Mouse (Mus musculus): ENCODE results near the gene Slc26a10.
A peak's percentile ranks its signal among the peaks of the same experiment; 100 is the strongest.
"Not testable (repeated sequence)": the region's sequence is repeated elsewhere in the genome, so short reads cannot be mapped to it uniquely, and the experiment has no call there.

Gene Slc26a10

DNA sequence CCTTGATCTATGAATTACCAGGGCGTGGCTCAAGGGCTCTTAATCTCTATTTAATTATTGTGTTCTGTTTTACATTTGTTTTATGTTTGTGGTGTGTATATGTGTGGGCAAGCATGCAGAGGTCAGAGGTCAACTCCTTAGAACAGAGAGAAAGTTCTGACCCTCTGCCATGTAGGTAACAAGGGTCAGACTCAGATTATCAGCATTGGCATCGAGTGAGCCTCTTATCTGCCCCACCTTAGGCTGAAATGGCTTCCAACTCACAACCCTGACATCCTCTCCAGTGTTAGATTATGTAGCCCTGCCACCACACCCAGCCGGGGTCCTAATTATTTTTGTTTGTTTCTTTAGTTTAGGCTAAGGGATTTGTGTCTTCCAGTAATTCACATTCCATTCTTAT lies 22.0 kb downstream of the Slc26a10 start:
- DNase-seq: no peak

DNA sequence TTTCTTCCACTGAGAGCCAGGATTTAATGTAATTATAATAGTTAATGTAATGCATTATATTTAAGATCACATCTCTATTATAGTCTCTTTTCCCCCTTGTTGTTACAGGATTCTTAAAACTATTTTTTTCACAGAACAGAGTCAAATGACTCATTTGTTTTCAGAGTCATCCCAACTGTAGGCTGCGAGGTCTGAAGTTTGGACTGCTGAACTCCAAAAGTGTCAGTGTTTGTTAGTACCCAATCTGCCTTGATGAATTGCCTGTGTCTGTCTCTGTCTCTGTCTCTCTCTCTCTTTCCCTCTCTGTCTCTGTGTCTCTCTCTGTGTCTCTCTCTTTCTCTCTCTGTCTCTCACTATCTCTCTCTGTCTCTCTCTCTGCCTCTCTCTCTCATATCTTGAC lies 23.9 kb downstream of the Slc26a10 start:
- no peak for DNase-seq

DNA sequence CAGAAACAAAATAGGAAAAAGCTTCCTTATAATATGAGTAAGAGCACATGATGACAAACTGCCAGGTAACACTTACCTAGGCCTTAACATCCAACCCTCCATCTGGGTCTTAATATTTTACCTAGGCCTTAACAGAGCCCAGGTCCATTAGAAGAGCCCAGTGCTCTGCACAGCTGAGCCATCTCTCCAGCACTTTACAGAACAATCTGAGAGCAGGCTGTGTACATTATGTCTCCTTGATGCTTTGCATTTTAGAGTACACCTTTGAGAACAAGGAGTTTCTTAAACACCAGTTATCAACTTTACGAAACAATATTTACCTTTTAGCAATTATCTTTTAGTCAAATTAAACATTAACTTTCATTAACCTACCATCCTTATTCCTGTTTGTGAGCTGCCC lies 24.4 kb downstream of the Slc26a10 start:
- DNase-seq: no peak

DNA sequence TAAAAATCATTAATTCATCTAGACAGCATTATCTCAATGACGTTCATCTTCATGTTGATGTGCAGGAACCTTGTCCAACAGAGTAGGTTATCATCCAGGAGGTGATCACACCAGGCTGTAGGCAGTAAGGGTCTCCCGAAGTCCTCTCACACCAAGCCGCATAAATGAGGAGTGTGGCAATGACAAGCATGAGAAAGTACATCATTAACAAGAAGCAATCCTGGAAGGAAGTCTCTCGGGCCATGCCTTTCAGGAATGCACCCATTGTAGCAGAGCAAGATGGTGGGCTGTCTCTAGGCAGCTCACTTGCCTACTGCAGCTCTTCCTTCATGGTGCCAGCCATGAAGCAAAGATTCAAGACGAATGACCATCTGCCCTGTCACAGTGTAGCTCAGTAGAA lies 25.8 kb downstream of the Slc26a10 start:
- no peak for DNase-seq

DNA sequence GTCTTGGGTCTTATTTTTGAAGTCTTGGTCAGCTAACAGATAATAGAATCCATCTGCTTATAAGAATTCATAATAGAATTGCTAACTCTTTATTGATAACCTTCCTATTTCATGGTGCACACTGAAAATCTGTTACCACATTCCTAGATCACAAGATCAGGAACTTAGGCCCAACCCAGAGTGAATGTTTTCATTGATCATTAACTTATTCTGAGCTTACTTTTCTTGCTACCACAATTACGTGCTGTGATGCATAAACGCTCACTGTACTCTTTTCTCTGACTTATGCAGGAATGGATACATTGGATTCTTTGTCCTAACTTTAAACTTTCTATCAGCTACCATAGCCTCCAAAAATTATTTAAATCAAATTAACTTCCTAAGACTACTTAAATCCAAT lies 26.2 kb downstream of the Slc26a10 start:
- no peak for DNase-seq

DNA sequence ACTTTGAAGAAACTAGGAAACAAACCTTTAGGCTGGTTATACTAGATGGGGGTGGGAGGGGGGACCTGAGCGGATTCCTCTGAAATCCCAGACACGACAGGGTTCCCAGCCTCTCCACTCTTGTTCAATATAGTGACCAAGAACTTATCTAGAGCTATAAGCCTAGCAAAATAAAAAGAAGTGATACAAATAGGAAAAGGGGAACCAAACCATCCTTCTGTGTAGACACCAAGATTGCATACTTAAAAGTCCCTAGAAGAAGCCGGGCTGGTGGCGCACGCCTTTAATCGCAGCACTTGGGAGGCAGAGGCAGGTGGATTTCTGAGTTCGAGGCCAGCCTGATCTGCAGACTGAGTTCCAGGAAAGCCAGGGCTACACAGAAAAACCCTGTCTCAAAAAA lies 27.1 kb downstream of the Slc26a10 start:
- no peak for DNase-seq

DNA sequence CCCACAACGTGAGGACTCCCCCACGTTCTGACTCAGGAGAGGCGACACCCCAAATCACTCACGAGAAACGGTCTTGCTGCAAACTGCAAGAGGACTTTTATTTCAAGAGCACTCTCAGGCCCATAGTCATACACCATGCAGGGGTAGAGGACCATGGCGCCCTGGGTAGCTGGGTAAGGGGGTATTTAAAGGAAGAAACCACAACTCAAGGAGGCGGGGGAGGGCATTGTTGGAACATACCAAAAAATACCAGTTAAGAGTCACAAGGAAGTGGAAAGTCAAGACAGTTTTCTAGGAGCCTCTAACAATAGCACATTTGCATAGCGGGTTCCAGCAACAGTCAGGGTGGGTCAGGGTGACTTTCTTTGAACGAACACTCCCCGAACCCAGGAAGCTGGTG lies 27.9 kb downstream of the Slc26a10 start:
- DNase-seq: not testable (repeated sequence)

DNA sequence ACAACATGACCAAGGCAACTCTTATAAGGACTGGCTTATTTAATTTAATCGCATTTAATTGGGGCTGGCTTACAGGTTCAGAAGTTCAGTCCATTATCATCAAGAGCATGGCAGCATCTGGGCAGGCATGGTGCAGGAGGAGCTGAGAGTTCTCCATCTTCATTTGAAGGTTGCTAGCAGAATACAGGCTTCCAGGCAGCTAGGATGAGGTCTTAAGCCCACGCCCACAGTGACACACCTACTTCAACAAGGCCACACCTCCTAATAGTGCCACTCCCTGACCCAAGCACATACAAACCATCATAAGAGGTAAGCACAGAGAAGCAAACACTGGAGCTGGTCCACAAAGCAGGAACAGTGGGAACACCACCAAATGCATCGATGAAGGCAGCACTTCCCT lies 29.2 kb downstream of the Slc26a10 start:
- not testable (repeated sequence) for DNase-seq

DNA sequence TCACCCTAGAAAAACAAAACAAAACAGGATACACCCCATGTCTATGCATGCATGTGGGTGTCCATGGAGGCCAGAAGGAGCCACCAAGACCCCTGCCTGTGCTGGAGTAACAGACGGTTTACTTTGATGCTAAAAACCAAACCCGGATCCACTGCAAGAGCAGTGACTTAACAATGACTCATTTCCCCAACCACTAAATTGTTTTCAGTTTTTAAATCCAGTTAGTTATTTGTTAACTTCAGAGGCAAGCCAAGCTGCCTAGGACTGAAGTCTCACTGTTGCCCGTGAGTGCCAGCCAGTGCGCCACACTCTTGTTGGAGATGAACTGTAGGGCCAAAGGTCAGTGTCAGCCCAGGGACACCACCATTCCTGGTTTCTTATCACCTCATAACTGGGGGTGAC lies 30.0 kb downstream of the Slc26a10 start:
- DNase-seq: peak; percentile 65

DNA sequence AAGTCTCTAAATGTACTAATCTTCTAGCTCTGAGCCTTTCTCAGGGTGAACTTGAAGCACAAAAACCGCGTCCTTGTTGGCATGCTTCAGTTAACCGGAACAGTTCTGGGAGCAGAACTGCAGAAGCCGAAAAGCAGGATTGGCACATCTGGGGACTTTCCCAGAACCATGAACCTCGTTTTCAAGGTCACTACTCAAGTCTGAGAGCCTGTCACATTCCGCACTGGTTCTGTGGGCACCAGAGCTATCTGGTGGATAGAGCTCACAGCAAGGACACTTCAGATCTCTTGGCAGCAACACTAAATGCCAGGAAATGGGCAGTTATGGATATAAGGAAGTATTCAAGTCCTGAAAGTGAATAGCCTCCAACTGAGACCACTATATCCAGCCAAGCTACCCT lies 33.3 kb downstream of the Slc26a10 start:
- peak; percentile 31 for DNase-seq

DNA sequence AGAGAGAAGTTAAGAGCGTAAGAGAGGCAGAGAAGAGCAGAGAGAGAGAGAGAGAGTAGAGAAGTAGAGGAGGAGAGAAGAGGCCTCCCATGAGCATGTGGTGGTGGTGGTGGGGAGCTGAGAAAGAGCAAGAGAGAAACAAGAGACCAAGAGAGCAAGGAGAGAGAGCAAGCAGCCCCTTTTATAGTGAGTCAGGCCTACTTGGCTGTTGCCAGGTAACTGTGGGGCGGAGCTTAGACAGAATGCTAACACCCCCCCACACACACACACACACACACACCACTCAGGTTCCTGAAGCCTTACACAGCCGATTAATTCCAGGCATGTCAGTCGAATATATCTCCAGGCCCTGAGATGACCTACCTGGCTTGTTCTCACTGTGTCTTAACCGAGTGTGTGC lies 35.1 kb downstream of the Slc26a10 start:
- no peak for DNase-seq

DNA sequence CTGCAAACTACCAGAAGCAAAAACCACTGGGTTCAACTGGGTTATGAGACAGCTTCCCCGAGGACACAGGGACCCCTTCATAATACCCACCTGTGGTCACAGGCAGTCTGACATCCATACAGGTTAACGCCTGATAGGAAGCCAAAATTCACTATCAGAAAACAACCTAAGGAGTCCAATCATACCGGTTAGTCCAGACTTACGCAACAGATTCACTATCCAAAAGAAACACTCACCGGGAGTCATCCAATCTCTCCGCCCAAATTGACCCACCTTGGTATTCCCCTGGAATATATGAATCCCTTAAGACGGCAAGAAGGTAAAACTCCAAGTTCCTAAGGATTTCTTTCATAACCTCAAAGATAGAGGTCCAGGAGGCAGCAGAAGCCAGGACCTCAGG lies 35.9 kb downstream of the Slc26a10 start:
- no peak for DNase-seq

DNA sequence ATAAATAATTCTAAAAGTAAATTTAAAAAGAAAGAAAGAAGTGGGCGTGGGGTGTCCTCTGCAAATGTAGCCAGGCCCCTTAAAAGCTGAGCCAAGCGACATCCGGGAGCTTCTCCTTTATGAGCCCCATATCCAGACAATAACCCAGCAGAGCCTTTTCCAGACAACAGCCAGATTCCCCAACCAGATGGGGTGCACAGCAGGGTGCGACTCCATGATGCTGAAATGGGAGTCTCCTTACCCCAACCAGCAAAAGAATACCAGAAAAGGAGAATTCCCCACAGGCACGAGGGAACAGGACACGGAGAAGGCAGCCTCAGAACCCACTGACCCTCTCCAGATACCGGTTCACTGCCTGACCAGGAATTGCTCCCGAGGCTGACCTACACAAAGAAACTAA lies 37.2 kb downstream of the Slc26a10 start:
- DNase-seq: no peak

DNA sequence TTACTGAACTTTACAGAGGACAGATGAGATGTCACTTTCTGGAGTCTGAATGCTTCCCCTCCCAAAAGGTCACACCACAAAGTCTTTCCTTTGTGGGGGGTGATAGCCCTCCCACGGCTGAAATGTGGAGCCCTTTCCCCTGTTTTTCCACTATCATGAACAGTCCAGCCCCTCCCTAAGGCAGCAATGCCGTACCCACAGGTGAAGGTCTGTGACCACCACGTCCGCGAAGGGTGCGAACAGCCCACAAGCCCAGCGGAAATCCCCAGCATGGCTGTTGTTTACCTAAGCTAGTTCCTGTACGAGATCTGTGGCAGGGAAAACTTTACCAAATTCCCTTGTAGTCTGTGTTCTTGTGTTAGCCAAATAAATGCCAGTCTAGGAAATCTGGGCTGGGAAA lies 38.9 kb downstream of the Slc26a10 start:
- no peak for DNase-seq

DNA sequence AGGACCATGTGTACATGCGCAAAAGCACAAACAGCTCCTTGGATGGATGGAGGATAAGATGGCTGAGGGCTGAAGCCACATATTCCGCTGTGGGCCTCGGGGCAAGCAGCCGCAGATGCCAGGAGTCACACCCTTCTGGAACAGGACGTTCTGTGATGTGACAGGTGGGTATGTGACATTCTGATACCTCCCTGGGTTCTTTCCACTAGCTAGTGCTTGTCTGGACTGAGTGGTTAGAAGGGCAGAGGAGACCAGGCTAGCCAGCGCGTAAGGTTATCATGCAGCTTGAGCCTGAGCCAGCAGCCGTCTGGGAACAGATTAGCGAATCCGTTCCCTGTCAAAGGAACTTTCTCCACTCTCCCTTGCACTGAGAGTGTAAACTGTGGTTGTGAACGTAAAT lies 39.5 kb downstream of the Slc26a10 start:
- DNase-seq: no peak

DNA sequence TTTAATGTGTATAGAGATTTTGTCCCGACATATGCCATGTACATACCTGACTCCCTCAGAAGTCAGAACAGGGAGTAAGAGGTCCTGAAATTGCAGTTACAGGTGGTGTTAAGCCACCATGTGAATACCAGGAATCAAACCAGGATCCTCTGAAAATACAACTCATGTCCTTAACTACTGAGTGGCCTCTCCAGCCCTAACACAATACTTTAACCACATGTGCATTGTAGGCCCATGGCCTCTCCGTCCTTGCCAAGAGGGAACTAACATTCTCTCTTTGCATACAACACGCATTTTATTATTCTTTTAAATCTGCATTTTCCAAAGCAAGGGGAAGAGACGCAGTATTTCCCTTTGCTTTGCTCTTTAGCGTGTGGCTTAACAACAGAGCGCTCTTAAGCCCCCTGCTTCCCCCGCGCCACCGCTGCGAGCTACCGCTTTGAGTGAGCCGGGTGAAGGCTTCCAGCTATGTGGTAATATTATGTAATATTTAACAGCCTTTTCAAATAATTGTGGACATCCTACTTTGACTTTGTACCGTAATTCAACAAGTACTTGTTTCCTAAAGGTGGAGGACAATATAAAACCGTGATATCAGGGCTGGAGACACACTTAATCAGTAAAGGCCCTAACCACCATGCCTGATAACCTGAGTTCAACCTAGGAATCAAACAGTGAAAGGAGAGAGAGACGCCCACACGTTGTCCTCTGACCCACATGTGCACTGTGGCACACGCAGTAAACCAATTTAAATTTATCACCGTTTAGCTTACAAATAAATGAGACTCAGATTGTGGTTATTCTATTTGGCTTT lies 41.9 kb downstream of the Slc26a10 start:
- DNase-seq: no peak

DNA sequence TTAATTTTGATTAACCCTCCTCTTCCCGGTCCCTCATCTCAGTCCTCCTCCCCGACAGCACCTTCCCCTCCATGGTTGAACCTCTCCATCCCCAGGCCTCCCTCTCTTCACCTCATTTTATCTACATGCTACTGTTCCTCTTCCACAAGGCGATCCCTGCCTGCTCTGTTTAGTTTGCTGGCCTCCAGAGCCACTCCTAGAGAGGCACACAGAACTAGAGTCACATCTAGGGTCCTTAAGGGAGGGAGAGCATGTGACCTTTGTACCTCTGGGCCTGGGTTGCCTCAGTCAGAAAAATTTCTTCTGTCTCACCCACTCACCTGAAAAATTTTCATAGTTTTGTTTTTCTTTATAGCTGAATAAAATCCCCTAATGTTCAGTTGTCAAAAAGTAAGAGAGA lies 42.5 kb downstream of the Slc26a10 start:
- no peak for DNase-seq

DNA sequence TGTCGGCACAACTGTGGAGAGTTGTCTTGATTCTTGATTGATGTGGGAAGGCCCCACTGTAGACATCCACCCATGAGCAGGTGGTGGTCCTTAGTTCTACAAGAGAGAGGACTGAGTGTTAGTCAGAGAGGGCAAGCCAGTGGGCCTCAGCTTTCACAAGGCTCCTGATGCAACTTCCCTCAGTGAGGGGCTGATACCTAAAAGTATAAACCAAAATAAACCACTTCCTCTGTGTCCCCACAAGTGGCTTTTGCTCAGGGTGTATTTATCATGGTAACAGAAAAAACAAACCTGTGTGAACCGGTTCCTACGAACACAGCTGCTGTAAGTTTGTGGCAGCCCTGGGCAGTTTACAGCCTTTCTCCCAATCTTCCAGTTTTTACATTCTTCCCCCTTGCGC lies 43.9 kb downstream of the Slc26a10 start:
- DNase-seq: no peak

DNA sequence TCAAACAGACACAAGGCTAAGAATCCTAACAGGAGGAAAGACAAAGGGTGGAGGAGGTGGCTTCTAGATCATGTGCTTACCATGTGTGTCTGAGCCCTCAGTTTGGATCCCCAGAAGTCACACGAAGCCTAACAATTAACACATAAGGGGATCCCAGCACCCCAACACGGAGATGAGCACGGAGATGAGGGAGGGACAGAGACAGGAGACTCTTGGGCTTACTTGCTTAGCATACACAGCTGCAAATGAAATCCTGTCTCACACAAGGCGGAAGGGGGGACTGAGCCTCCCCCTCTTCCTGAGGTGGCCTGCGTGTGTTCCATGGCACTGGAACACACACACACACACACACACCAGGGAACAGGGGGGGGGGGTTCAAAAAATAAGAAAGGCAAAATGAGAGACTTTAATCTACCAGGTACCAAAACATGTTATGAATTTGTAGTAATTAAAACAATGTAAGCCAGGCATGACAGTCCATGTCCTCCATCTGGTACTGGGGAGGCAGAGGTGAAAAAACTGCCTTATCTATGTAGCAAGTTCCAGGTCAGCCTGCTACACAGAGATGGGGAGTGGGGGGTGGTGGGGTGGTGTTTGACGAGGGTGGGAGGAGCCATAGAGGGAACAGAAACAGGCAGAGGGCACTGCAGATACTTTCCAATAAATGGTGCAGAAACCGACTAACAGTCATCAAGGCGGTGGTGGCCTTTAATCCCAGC lies 45.2 kb downstream of the Slc26a10 start:
- no peak for DNase-seq

DNA sequence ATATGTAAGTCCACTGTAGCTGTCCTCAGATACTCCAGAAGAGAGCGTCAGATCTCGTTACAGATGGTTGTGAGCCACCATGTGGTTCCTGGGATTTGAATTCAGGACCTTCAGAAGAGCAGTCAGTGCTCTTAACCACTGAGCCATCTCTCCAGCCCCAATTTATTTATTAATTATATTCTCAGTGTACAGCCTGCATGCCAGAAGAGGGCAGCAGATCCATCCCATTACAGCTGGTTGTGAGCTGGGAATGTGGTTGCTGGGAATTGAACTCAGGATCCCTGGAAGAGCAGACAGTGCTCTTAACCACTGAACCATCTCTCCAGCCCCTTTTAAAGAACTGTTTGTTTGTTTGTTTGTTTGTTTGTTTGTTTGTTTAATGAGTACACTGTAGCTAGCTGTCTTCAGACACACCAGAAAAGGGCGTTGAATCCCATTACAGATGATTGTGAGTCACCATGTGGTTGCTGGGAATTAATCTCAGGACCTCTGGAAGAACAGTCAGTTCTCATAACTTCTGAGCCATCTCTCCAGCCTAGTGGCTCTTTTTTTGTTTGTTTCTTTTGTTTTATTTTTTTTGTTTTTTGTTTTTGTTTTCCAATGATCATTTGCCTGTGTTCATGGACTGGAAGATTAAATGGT lies 45.9 kb downstream of the Slc26a10 start:
- peak; percentile 38 for DNase-seq

DNA sequence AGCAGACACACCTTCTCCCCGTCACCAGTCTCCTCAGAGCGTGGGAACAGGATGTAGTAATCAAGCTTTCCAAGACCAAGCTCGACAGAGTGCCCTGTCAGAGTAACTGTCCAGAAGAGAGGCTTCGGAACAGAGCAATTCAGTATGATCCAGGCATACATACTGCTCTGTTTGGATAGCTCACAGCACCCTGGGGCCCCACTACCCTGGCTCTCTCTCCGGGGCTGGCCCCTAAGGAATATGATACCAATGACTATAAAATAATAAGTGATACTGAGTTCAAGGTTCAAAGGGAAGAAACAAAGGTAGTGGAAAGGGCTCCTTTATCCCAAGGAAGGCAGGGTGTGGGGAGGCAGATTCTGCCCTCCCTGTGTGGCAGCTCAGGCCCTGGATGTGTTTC lies 48.0 kb downstream of the Slc26a10 start:
- DNase-seq: no peak

DNA sequence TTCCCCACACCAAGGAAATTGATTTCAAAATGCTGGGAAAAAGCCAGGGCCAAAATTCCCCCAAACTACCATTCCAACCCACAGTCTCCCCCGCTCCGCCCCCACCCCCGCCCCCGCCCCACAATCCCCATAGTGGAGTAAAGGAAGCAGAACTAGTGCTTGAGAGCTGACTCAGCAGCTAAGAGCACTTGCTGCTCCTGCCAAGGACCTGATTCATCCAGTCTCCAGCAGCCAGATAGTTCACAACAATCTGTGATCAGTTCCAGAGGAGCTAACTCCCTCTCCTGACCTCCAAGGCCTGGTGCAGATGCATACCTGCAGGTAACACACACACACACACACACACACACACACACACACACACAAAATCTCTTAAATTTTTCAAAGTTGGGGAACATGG lies 51.0 kb downstream of the Slc26a10 start:
- DNase-seq: no peak

DNA sequence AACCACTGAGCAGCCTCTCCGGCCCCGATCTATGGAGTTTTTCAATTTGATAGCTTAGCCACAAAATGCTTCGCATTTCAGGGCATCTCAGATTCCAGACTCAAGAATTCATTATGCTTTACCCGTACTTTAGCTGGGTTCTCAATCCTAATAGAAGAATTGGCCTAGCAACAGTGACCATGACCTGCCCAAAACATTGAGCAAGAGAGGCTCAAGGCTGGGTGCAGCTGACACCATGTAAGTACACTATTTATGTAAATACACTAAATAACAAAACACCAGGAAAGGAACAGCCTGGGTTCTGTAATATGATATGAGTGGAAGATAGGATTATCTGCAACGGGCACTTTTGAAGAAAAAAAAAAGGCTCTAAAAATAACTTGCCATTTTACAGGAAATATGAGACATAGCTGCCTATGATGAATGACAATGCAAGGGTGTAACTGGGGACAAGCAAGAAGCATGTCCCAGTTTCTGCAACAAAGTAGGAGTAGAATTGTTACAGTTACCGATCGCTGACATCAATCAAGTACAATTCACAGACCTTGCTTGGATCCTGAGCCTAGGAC lies 52.6 kb downstream of the Slc26a10 start:
- no peak for DNase-seq

DNA sequence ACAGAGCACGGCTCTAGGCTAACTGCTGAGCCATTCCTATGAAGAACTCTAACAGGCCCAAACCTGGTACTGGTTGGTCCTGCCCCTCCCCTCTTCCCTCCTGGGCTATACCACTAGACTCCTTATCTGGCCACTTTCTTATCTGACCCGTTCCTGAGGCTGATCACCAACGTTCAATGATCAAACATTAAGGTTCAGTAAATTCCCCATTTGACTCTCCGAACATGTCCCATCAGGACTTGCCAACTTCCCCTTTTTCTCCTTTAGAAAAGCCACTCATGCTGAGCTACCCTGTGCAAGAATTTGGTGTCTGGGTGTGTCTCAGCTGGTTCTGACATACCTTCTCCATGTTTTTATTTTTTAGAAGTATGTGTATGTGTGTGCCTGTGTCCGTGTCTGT lies 53.9 kb downstream of the Slc26a10 start:
- DNase-seq: no peak

Measured in kidney, adult 18-20 months (tissue).